Mouse (Mus musculus): ENCODE measurements around the gene Entpd1. TPM values are rescaled to one million over a fixed set of nuclear protein-coding genes. Genes with fewer than 3 reads are reported as not detected.
A peak's percentile ranks its signal among the peaks of the same experiment; 100 is the strongest.

The Entpd1 gene
- 8.8 and 12.4 TPM in 2 replicates for polyA plus RNA-seq (2015; fragmentation: Nextera tagmentation; extraction: Ambion mirVana)

DNA sequence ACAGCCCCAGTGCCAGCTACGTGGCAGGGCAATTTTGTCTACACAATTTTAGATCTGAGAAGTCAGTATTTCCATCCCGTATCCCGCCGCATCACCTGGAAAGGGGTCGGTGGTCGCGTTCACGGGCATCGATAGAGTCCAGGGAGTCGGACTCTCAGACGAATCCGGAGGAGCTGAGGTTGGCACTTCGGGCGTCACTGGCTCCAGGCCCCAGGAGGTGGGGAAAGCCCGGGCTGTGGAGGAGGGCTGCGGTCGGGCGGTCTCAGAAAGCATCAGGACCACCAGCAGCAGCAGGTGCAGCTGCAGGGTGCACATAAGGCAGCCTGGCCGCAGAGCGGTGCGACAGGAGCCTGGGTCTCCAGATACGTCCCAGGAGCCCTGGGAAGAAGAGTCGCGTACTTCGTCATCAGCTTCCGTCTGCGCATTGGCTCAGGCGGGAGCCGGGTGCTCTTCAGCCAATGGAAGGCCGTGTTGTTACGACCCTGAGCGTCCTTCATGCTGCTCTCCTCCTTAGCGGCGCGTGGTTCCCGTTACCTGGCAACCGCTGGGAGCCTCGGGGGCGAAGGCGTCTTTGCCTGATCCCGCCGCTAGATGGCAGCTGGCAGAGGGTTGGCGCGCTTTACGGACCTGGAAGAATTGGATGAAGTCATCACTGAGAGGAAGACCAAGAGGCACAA is at the start of gene Entpd1, which contains the start of gene Tctn3:
TSS of gene Entpd1 (plus strand) at position 537 of the 677 bp plus-strand sequence.
TSS of gene Tctn3 (minus strand) at position 404 of the 677 bp plus-strand sequence.
- WGBS = under 1% methylated on average over 45 of the region's 45 CpGs
- no peak within 1 kb of the TSS for H3K27ac ChIP-seq
- H3K4me2 ChIP-seq = peak within 1 kb of the TSS; percentile 86
- peak within 1 kb of the TSS; percentile 86 for H3K4me3 ChIP-seq
- peaks cover 23% of the 10 kb centered on the region for H3K36me3 ChIP-seq (ENCODE audit: poor library complexity, severe bottlenecking)
- no peaks in the 10 kb centered on the region for H3K9me3 ChIP-seq (replicated peaks)
- peak within 1 kb of the TSS; percentile 78 for H3K9ac ChIP-seq
- H3K27me3 ChIP-seq = no peaks in the 10 kb centered on the region
- ATAC-seq = peak; percentile 100
- H3K4me1 ChIP-seq = peaks cover 14% of the 10 kb centered on the region

DNA sequence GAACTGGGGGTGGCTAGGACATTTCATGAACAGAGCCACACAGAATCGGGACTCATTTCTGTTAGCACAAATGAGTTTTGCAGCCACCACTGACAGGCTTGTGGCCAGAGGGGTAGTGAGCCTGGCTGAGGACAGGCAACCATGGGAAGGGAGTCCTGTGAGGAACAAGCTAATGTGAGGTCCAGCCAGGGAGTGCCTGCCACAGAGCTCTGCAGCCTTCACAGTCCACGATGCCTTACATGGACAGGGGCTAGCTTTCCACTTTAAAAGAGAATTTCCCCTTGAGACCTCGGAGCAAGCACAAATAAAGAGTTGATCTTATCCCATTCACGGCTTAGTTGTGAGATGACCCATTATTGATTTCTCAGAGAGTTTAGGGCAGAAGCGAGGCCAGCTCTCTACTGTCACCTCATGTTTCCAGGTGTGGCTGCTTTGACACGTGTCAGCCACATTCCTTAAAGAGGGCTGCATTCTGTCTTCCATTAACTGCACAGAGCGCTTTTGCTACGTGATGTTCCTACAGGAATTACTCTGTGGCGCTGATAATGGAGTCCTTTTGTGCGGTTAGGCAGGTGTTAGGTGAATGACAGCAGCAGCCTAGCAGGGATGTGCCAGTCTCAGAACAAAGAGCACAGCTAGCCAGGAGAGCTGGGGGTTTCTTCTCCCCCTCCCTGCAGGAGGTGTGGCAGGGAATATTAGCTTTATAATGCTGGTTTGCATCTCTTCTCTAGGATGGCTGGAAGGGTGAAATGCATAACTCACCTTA is 48.1 kb upstream of the Entpd1 start:
- Histone ChIP-seq H3K9ac (no peak overlapping the region), H3K4me2 (no peak overlapping the region), H3K4me3 (no peak overlapping the region), H3K27ac (no peak overlapping the region), H3K27me3 (no peaks in the 10 kb centered on the region), H3K9me3 (replicated peaks) (no peaks in the 10 kb centered on the region), H3K4me1 (no peaks in the 10 kb centered on the region), H3K36me3 (ENCODE audit: poor library complexity, severe bottlenecking) (peaks cover 74% of the 10 kb centered on the region)
- no peak for ATAC-seq
- 85% methylated on average over 10 of the region's 10 CpGs for WGBS

DNA sequence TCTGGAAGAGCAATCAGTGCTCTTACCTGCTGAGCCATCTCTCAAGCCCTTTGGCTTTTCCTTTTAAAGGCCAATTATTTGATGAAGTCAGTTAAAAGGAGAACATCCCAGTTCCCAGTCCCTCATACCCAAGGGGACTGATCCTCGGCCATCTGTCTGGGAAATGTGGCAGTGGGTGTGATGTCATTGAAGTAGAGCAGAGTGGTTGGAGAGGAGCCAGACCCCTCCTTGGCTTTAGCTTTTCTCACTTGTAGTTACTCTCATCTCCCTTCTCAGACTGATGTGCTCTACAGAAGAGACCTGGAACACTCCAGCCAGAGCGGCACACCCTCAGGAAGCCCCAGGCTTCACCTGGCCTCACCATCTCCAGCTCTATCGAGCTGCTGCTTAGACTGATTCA is 44.5 kb upstream of the Entpd1 start:
- ATAC-seq = no peak
- H3K4me2 ChIP-seq = no peak overlapping the region
- H3K9ac ChIP-seq = no peak overlapping the region
- no peak overlapping the region for H3K4me3 ChIP-seq
- 83% methylated on average over 3 of the region's 3 CpGs for WGBS
- H3K4me1 ChIP-seq = no peaks in the 10 kb centered on the region
- peaks cover 13% of the 10 kb centered on the region for H3K9me3 ChIP-seq (replicated peaks)
- no peaks in the 10 kb centered on the region for H3K27me3 ChIP-seq
- H3K36me3 ChIP-seq (ENCODE audit: poor library complexity, severe bottlenecking) = peaks cover 98% of the 10 kb centered on the region
- no peak overlapping the region for H3K27ac ChIP-seq

DNA sequence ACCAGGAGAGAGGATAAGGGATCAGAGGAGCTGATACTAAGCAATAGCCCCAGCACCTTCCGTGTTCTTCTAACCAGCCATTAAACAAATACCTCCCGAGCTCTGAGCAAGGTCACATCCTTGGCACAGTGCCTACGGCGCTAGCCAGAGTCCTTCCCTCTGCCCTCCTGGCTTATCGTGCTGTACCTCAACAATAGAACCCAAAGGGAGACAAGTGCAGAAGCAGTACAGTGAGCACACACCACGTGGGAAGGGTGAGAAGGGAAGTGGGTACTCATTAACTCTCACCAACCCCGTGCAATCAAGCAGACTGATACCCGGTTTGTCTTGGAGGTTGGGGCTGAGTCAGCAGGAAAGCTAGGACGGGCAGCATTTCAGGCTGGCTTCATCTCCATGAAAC is 41.4 kb upstream of the Entpd1 start:
- 95% methylated on average over 9 of the region's 9 CpGs for WGBS
- no peak overlapping the region for H3K27ac ChIP-seq
- H3K36me3 ChIP-seq (ENCODE audit: poor library complexity, severe bottlenecking) = peaks cover 98% of the 10 kb centered on the region
- no peak for ATAC-seq
- no peaks in the 10 kb centered on the region for H3K4me1 ChIP-seq
- H3K27me3 ChIP-seq = no peaks in the 10 kb centered on the region
- no peak overlapping the region for H3K9ac ChIP-seq
- H3K4me2 ChIP-seq = no peak overlapping the region
- H3K9me3 ChIP-seq (replicated peaks) = peaks cover 13% of the 10 kb centered on the region
- H3K4me3 ChIP-seq = no peak overlapping the region

DNA sequence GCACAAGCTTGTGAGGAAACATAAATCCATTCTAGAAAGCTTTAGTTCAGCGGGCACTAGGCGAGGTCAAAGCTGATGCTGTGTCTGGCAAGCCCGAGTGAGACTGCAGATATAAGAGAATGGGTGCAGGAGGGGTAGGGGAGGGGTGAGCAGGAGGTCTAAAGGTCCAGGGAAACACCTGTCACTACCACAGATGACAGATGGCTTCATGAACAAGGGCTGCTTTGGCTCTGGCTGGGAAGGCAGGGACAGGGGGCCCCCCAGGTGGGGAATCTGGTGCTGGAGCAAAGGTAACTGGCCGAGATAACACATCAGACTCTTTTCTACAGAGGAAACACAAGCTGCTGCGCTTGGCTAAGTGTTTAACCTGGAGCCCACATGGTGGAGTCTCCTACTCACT is 36.7 kb upstream of the Entpd1 start:
- Histone ChIP-seq H3K27ac (no peak overlapping the region), H3K9ac (no peak overlapping the region), H3K9me3 (replicated peaks) (peaks cover 5% of the 10 kb centered on the region), H3K4me3 (no peak overlapping the region), H3K4me2 (no peak overlapping the region), H3K27me3 (no peaks in the 10 kb centered on the region), H3K4me1 (no peaks in the 10 kb centered on the region), H3K36me3 (ENCODE audit: poor library complexity, severe bottlenecking) (peaks cover 95% of the 10 kb centered on the region)
- ATAC-seq = no peak
- 85% methylated on average over 5 of the region's 5 CpGs for WGBS

DNA sequence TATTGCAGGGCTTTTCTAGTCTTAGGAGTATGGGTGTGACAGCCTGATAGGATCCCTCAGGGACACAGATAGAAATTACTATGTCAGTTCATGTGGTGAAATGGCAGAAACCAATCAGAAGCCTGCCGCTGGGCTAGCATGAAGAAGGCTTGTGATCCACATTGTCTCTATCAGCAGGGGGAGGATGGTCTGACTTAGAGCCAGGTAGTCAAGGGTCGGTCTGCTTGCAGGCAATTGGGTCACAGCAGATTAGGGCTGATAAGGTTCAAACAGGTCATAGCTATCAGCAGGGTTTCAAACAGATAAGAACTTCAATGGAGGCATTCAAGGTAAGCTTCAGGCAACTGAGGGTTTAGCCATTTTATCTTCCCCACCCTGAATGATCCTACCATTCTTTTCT is 31.3 kb upstream of the Entpd1 start:
- Histone ChIP-seq H3K27ac (no peak overlapping the region), H3K4me1 (no peaks in the 10 kb centered on the region), H3K27me3 (no peaks in the 10 kb centered on the region), H3K4me3 (no peak overlapping the region), H3K4me2 (no peak overlapping the region), H3K9me3 (replicated peaks) (no peaks in the 10 kb centered on the region), H3K36me3 (ENCODE audit: poor library complexity, severe bottlenecking) (peaks cover 74% of the 10 kb centered on the region), H3K9ac (no peak overlapping the region)
- no peak for ATAC-seq
- WGBS = 84% methylated on average over 2 of the region's 2 CpGs

DNA sequence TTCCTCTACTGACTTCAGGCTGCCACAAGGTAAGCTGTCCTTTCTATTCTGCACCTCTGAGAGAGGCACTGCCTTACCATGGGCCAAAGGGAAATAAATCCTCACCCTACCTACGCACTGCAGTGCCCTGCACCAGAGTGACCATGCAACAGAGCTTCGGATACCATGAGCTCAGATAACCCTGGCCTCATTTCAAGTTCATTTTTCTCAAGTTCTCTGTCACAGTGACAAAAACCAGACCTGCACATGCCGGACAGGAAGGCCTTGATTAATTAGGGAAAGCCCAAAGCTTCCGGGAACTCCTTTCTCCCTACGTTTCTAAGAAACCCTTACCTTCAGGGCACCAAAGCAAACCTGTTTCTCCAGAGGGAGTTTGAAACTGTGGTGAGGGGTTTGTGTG is 30.5 kb upstream of the Entpd1 start:
- ATAC-seq = no peak
- H3K4me3 ChIP-seq = no peak overlapping the region
- WGBS = 94% methylated on average over 5 of the region's 5 CpGs
- H3K9ac ChIP-seq = no peak overlapping the region
- H3K4me2 ChIP-seq = no peak overlapping the region
- peaks cover 67% of the 10 kb centered on the region for H3K36me3 ChIP-seq (ENCODE audit: poor library complexity, severe bottlenecking)
- no peak overlapping the region for H3K27ac ChIP-seq
- peaks cover 3% of the 10 kb centered on the region for H3K4me1 ChIP-seq
- H3K9me3 ChIP-seq (replicated peaks) = no peaks in the 10 kb centered on the region
- H3K27me3 ChIP-seq = no peaks in the 10 kb centered on the region

DNA sequence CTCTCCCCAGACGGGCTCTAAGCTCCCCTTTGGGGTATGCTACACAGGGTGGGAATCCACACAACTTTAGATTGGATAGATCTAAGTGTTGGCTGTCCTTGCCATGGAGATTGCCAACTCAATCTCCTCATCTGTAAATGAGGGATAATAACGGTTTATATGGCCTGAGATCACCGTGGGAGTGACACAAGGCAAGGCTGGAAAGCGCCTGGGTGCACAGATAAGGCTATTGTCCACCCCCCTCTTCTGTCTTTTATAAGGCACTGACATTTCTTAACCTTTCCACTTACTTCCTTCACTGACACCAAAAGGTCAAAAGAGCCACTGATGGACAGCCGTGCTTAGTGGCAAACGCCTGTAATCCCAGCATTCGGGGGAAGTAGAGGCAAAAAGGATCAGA is 25.3 kb upstream of the Entpd1 start:
- peaks cover 29% of the 10 kb centered on the region for H3K36me3 ChIP-seq (ENCODE audit: poor library complexity, severe bottlenecking)
- no peaks in the 10 kb centered on the region for H3K9me3 ChIP-seq (replicated peaks)
- ATAC-seq = no peak
- no peak overlapping the region for H3K27ac ChIP-seq
- peak overlapping the region; percentile 82 for H3K4me3 ChIP-seq
- H3K4me1 ChIP-seq = peaks cover 13% of the 10 kb centered on the region
- 65% methylated on average over 7 of the region's 7 CpGs for WGBS
- H3K27me3 ChIP-seq = no peaks in the 10 kb centered on the region
- H3K9ac ChIP-seq = peak overlapping the region; percentile 85
- peak overlapping the region; percentile 72 for H3K4me2 ChIP-seq

DNA sequence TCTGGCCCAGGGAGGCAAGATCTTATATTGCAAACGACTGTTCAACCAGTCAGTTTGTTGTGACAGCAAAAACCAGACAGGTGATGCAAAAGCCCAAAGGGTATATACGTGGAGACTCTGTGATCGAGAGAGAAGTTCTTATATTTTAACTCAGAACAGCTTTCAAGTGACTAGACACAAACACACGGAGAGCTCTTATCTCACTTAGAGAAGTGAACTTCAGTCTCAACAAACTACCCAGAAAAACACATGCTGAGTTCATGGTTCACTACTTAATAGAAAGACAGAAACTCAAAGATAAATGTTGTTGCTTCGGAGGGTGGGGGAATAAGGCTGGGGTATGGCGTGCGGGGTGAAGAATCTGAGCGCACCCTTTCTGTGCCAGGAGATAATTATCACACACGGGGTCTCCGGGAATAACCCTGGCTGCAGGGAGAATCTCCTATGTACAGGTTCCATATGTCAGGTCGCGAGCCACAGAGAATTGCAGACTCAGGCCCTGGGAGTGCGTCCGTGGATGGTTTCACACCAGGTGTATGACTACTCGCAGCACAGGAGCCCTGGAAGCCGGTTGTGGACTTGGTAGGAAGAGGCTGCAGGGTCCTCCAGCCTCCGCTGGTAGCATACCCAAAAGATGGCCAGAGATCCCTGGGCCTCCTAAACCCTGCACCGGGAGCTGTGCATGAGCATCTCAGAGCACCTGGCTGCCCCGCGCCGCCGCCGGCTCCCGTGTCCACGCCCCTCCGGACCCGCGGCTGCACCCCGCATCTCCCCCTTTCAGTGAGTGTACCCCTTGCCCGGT is 24.5 kb upstream of the Entpd1 start:
- H3K4me2 ChIP-seq = peak overlapping the region; percentile 72
- peak overlapping the region; percentile 45; the same call in 1 of the 2 replicates for H3K27ac ChIP-seq
- ATAC-seq = peak; percentile 66
- peak overlapping the region; percentile 85 for H3K9ac ChIP-seq
- no peaks in the 10 kb centered on the region for H3K27me3 ChIP-seq
- peaks cover 13% of the 10 kb centered on the region for H3K4me1 ChIP-seq
- H3K36me3 ChIP-seq (ENCODE audit: poor library complexity, severe bottlenecking) = peaks cover 21% of the 10 kb centered on the region
- H3K9me3 ChIP-seq (replicated peaks) = no peaks in the 10 kb centered on the region
- 3% methylated on average over 29 of the region's 30 CpGs for WGBS
- H3K4me3 ChIP-seq = peak overlapping the region; percentile 82

DNA sequence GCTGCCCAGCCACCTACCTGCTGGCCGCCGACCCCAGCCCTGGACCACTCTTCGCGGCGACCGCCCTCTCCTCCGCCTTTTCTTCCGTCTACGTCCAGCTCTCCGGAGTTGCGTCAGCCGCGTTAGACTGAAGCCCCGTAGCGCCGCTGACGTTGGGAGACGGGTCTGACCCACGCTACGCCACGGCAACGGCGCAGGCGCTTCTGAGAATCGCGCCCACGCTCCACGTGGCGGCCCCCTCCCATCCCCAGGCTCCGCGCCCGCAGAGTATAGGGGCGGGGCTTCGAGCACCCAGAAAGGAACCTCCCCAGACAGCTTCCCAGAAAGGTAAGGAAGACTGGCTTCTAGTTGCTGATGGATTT is 23.9 kb upstream of the Entpd1 start, which contains the start of gene Aldh18a1:
TSS of gene Aldh18a1 (minus strand) at position 171 of the 362 bp plus-strand sequence.
- H3K9me3 ChIP-seq (replicated peaks) = no peaks in the 10 kb centered on the region
- under 1% methylated on average over 34 of the region's 34 CpGs for WGBS
- H3K4me3 ChIP-seq = peak within 1 kb of the TSS; percentile 82
- peak; percentile 97 for ATAC-seq
- H3K36me3 ChIP-seq (ENCODE audit: poor library complexity, severe bottlenecking) = peaks cover 15% of the 10 kb centered on the region
- peak within 1 kb of the TSS; percentile 72 for H3K4me2 ChIP-seq
- H3K9ac ChIP-seq = peak within 1 kb of the TSS; percentile 85
- H3K4me1 ChIP-seq = peaks cover 13% of the 10 kb centered on the region
- no peaks in the 10 kb centered on the region for H3K27me3 ChIP-seq
- H3K27ac ChIP-seq = peak within 1 kb of the TSS; percentile 65

DNA sequence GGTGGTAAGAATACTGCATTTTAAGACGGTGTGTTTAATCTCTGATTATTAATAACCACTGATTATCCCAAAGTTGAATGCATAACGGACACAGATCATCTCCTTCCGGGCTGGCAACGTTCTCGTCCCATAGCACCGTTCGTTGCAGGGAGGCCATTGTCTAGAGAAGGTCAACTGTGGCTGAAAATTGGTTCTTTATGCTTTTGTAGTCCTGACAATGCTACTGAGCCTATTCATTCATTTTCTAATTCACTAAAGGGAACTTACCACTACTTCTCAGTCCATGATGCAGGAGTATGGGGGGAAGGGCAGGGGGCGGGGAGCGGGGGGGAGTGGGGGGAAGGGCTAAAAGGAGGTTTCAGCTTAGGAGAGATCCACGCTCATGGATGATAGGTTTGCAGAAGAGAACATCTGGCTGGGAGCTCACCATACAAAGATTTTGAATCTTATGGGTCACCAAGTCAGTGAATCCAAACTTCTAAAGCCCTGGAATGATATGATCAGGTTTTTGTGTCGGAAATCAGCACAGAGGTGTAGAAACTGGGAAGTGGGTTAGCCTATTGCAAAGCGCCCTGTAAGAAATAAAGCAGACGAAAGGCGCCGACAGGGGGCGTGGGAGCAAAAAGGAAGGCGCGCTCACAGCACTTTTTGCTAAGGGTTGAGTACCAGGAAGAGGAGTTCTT is 23.2 kb upstream of the Entpd1 start:
- peak overlapping the region; percentile 82 for H3K4me3 ChIP-seq
- WGBS = under 1% methylated on average over 18 of the region's 18 CpGs
- peaks cover 8% of the 10 kb centered on the region for H3K36me3 ChIP-seq (ENCODE audit: poor library complexity, severe bottlenecking)
- peak; percentile 77 for ATAC-seq
- peak overlapping the region; percentile 65 for H3K27ac ChIP-seq
- H3K4me2 ChIP-seq = peak overlapping the region; percentile 72
- peak overlapping the region; percentile 64 for H3K9ac ChIP-seq
- H3K27me3 ChIP-seq = no peaks in the 10 kb centered on the region
- peaks cover 13% of the 10 kb centered on the region for H3K4me1 ChIP-seq
- H3K9me3 ChIP-seq (replicated peaks) = no peaks in the 10 kb centered on the region
